Mouse (Mus musculus) heart, postnatal 0 days (tissue): ENCODE results near the gene Dusp22.

Experiments
- CTCF ChIP-seq: IDR thresholded peaks from 2 replicates; pipeline ENCODE4 v1.5.1; 2016; ENCODE audit warnings: antibody characterized with exemption, control low read depth, low read depth
- EP300 ChIP-seq: IDR thresholded peaks from 2 replicates; pipeline ENCODE4 v1.6.1; 2016; ENCODE audit warnings: antibody characterized with exemption, low read depth

- TF ChIP-seq EP300 (no peak), CTCF (no peak)
Observed at GRCm38 (mm10) chr13:30754825-30755476, 95.2 kb downstream of the Dusp22 start.
